Mouse (Mus musculus) CH12.LX (cell line): ENCODE measurements around the gene Plekhm1. TPM values are rescaled to one million over a fixed set of nuclear protein-coding genes. Genes with fewer than 3 reads are reported as not detected.

ENCODE experiments used
- DNase-seq: peaks from one replicate; pipeline ENCODE4 v3.0.0-alpha.2; 2013; ENCODE audit errors: extremely low read depth
- H3K27ac ChIP-seq: 2 replicates; pipeline ENCODE4 v1.5.1; 2012; ENCODE audit warnings: low read depth, mild to moderate bottlenecking, control low read depth, moderate library complexity; ENCODE audit not compliant: insufficient read depth
- H3K27me3 ChIP-seq: replicated peaks from 2 replicates; pipeline ENCODE3; 2012; ENCODE audit warnings: inconsistent platforms
- H3K36me3 ChIP-seq, 2 experiments: replicated peaks in 1 of 2; 2 replicates each; pipeline versions ENCODE3 to v1.6.1; 2012; ENCODE audit warnings: inconsistent platforms in 1 of 2, low read length in 1 of 2, mild to moderate bottlenecking in 1 of 2, mixed read lengths in 1 of 2, moderate library complexity in 1 of 2; ENCODE audit not compliant: control insufficient read depth in 1 of 2, insufficient read depth in 1 of 2
- H3K4me1 ChIP-seq, 2 experiments: 2 replicates each; pipeline ENCODE4 v1.6.1; 2012; ENCODE audit warnings: inconsistent platforms in 1 of 2, moderate library complexity in 1 of 2; ENCODE audit not compliant: insufficient read depth in 2 of 2, control insufficient read depth in 1 of 2
- H3K4me2 ChIP-seq: 2 replicates; pipeline ENCODE4 v1.6.1; 2012; ENCODE audit warnings: low read depth, mild to moderate bottlenecking, control low read depth; ENCODE audit not compliant: poor library complexity, insufficient read depth, severe bottlenecking
- H3K4me3 ChIP-seq, 3 experiments: fragments of 150-350 bp in 1 of 3; sonication (generic) in 1 of 3; replicated peaks in 1 of 3; 2 replicates each; pipeline versions ENCODE3 to v1.5.1; 2011 to 2012; ENCODE audit warnings: low read depth in 2 of 3, low read length in 2 of 3, mild to moderate bottlenecking in 2 of 3, moderate library complexity in 2 of 3, control low read depth in 1 of 3, improper control_type of control experiment in 1 of 3, inconsistent platforms in 1 of 3, mixed read lengths in 1 of 3; ENCODE audit not compliant: poor library complexity in 1 of 3
- H3K79me2 ChIP-seq: replicated peaks from 2 replicates; pipeline ENCODE4 v1.6.1; 2012; ENCODE audit warnings: mild to moderate bottlenecking, moderate library complexity; ENCODE audit not compliant: control insufficient read depth, poor library complexity, insufficient read depth, severe bottlenecking; ENCODE audit errors: extremely low read depth
- H3K9ac ChIP-seq: 2 replicates; pipeline ENCODE4 v1.6.1; 2012; ENCODE audit warnings: low read depth, mild to moderate bottlenecking, control low read depth, moderate library complexity; ENCODE audit not compliant: insufficient read depth
- H3K9me3 ChIP-seq: replicated peaks from 2 replicates; pipeline ENCODE3; 2012; ENCODE audit warnings: low read length, inconsistent platforms, mixed read lengths
- BHLHE40 ChIP-seq: IDR thresholded peaks from 2 replicates; pipeline ENCODE4 v1.6.1; 2011; ENCODE audit warnings: mild to moderate bottlenecking, low read depth, low read length, improper control_type of control experiment
- CHD1 ChIP-seq: IDR thresholded peaks from 2 replicates; pipeline ENCODE4 v1.6.1; 2012; ENCODE audit warnings: low read depth, low read length, improper control_type of control experiment, inconsistent platforms
- CHD2 ChIP-seq: IDR thresholded peaks from 2 replicates; pipeline ENCODE4 v1.6.1; 2011; ENCODE audit warnings: low read length, improper control_type of control experiment
- CTCF ChIP-seq, 2 experiments: IDR thresholded peaks in 1 of 2; conservative IDR thresholded peaks in 1 of 2; 2 replicates each; pipeline ENCODE4 v1.5.1; 2011 to 2012; ENCODE audit warnings: low read depth in 2 of 2, low read length in 2 of 2, improper control_type of control experiment in 1 of 2, inconsistent platforms in 1 of 2, mild to moderate bottlenecking in 1 of 2, moderate library complexity in 1 of 2
- E2F4 ChIP-seq: IDR thresholded peaks from 2 replicates; pipeline ENCODE4 v1.6.1; 2011; ENCODE audit warnings: low read depth, low read length, improper control_type of control experiment; ENCODE audit not compliant: insufficient replicate concordance
- ELF1 ChIP-seq: IDR thresholded peaks from 2 replicates; pipeline ENCODE4 v1.6.1; 2014; ENCODE audit warnings: low read depth, mild to moderate bottlenecking, inconsistent platforms, low read length, improper control_type of control experiment
- ETS1 ChIP-seq: conservative IDR thresholded peaks from 2 replicates; pipeline ENCODE4 v1.6.1; 2012; ENCODE audit warnings: low read depth, mild to moderate bottlenecking, inconsistent platforms, low read length, improper control_type of control experiment, moderate library complexity
- GABPA ChIP-seq: IDR thresholded peaks from 2 replicates; pipeline ENCODE4 v1.6.1; 2012; ENCODE audit warnings: low read depth, low read length, improper control_type of control experiment, inconsistent platforms; ENCODE audit not compliant: insufficient replicate concordance
- IRF4 ChIP-seq: IDR thresholded peaks from 2 replicates; pipeline ENCODE4 v1.6.1; 2014; ENCODE audit warnings: low read depth, mild to moderate bottlenecking, inconsistent platforms, low read length, improper control_type of control experiment
- JUN ChIP-seq: IDR thresholded peaks from 2 replicates; pipeline ENCODE4 v1.6.1; 2011; ENCODE audit warnings: low read depth, mild to moderate bottlenecking, low read length, improper control_type of control experiment, moderate library complexity; ENCODE audit not compliant: insufficient read depth
- JUND ChIP-seq: conservative IDR thresholded peaks from 2 replicates; pipeline ENCODE4 v1.6.1; 2011; ENCODE audit warnings: low read depth, low read length, improper control_type of control experiment
- KAT2A ChIP-seq: IDR thresholded peaks from 2 replicates; pipeline ENCODE4 v1.6.1; 2012; ENCODE audit warnings: low read length, improper control_type of control experiment, inconsistent platforms; ENCODE audit not compliant: insufficient replicate concordance
- MAFK ChIP-seq: IDR thresholded peaks from 2 replicates; pipeline ENCODE4 v1.6.1; 2011; ENCODE audit warnings: low read length, improper control_type of control experiment; ENCODE audit not compliant: insufficient replicate concordance
- MAX ChIP-seq: IDR thresholded peaks from 2 replicates; pipeline ENCODE4 v1.6.1; 2011; ENCODE audit warnings: low read length, improper control_type of control experiment
- MAZ ChIP-seq: IDR thresholded peaks from 2 replicates; pipeline ENCODE4 v1.6.1; 2012; ENCODE audit warnings: low read depth, mild to moderate bottlenecking, inconsistent platforms, low read length, improper control_type of control experiment, moderate library complexity
- MEF2A ChIP-seq: IDR thresholded peaks from 2 replicates; pipeline ENCODE4 v1.6.1; 2014; ENCODE audit warnings: low read depth, mild to moderate bottlenecking, inconsistent platforms, low read length, improper control_type of control experiment, borderline replicate concordance
- MXI1 ChIP-seq: IDR thresholded peaks from 2 replicates; pipeline ENCODE4 v1.6.1; 2011; ENCODE audit warnings: mild to moderate bottlenecking, low read depth, low read length, improper control_type of control experiment
- MYC ChIP-seq: IDR thresholded peaks from 2 replicates; pipeline ENCODE4 v1.6.1; 2011; ENCODE audit warnings: low read depth, mild to moderate bottlenecking, improper control_type of control experiment, low read length
- NELFE ChIP-seq: IDR thresholded peaks from 2 replicates; pipeline ENCODE4 v1.6.1; 2011; ENCODE audit warnings: low read depth, low read length, improper control_type of control experiment
- NRF1 ChIP-seq: IDR thresholded peaks from 2 replicates; pipeline ENCODE4 v1.6.1; 2014; ENCODE audit warnings: low read depth, mild to moderate bottlenecking, inconsistent platforms, low read length, improper control_type of control experiment, moderate library complexity
- PAX5 ChIP-seq: IDR thresholded peaks from 2 replicates; pipeline ENCODE4 v1.6.1; 2012; ENCODE audit warnings: low read length, inconsistent platforms, mixed read lengths
- POLR2A ChIP-seq: IDR thresholded peaks from 2 replicates; pipeline ENCODE4 v1.6.1; 2011; ENCODE audit warnings: low read depth, mild to moderate bottlenecking, improper control_type of control experiment, low read length
- POLR2AphosphoS2 ChIP-seq: IDR thresholded peaks from 2 replicates; pipeline ENCODE4 v1.6.1; 2011; ENCODE audit warnings: low read depth, low read length, improper control_type of control experiment
- RAD21 ChIP-seq: IDR thresholded peaks from 2 replicates; pipeline ENCODE4 v1.6.1; 2011; ENCODE audit warnings: low read depth, mild to moderate bottlenecking, low read length, improper control_type of control experiment, moderate library complexity
- RCOR1 ChIP-seq: conservative IDR thresholded peaks from 2 replicates; pipeline ENCODE4 v1.6.1; 2012; ENCODE audit warnings: low read depth, mild to moderate bottlenecking, inconsistent platforms, low read length, improper control_type of control experiment
- SIN3A ChIP-seq: IDR thresholded peaks from 2 replicates; pipeline ENCODE4 v1.6.1; 2012; ENCODE audit warnings: low read length, improper control_type of control experiment, inconsistent platforms
- SMC3 ChIP-seq: IDR thresholded peaks from 2 replicates; pipeline ENCODE4 v1.6.1; 2011; ENCODE audit warnings: low read depth, low read length, improper control_type of control experiment
- TBP ChIP-seq: conservative IDR thresholded peaks from 2 replicates; pipeline ENCODE4 v1.6.1; 2011; ENCODE audit warnings: low read depth, low read length, improper control_type of control experiment
- TCF12 ChIP-seq: IDR thresholded peaks from 2 replicates; pipeline ENCODE4 v1.6.1; 2014; ENCODE audit warnings: low read depth, mild to moderate bottlenecking, inconsistent platforms, low read length, improper control_type of control experiment
- UBTF ChIP-seq: IDR thresholded peaks from 2 replicates; pipeline ENCODE4 v1.6.1; 2012; ENCODE audit warnings: low read depth, mild to moderate bottlenecking, inconsistent platforms, low read length, improper control_type of control experiment, moderate library complexity
- USF1 ChIP-seq: IDR thresholded peaks from 2 replicates; pipeline ENCODE4 v1.6.1; 2014; ENCODE audit warnings: low read depth, mild to moderate bottlenecking, inconsistent platforms, low read length, improper control_type of control experiment
- USF2 ChIP-seq: conservative IDR thresholded peaks from 2 replicates; pipeline ENCODE4 v1.6.1; 2011; ENCODE audit warnings: low read depth, low read length, improper control_type of control experiment
- ZKSCAN1 ChIP-seq: IDR thresholded peaks from 2 replicates; pipeline ENCODE4 v1.6.1; 2012; ENCODE audit warnings: low read depth, inconsistent platforms, low read length, improper control_type of control experiment, borderline replicate concordance
- ZMIZ1 ChIP-seq: IDR thresholded peaks from 2 replicates; pipeline ENCODE4 v1.6.1; 2012; ENCODE audit warnings: low read depth, mild to moderate bottlenecking, inconsistent platforms, low read length, improper control_type of control experiment
- dilution Hi-C: fragments of 300-500 bp; cut with MboI; formaldehyde crosslinking; loops from 2 replicates; pipeline ENCODE4 v1.14.3; 2020; ENCODE audit warnings: low sequenced_read_pairs; ENCODE audit not compliant: extremely low pct_unique_long_range_greater_than_20kb, extremely low pct_ligation_motif_present
- in situ Hi-C: fragments of 300-500 bp; cut with MboI; formaldehyde crosslinking; loops from 3 replicates; pipeline ENCODE4 v1.14.3; 2019; ENCODE audit warnings: low sequenced_read_pairs, low pct_ligation_motif_present, low pct_unique_long_range_greater_than_20kb, mixed read lengths
- polyA plus RNA-seq: library from polyadenylated mRNA; unstranded; fragments of >175 nt; gene quantifications from 2 replicates; pipeline ENCODE4 v1.2.1, GENCODE M21; 2012; ENCODE audit warnings: low read depth; ENCODE audit not compliant: insufficient read length
- total RNA-seq, 2 experiments: library from RNA; depleted of rRNA; stranded (reverse); fragments of 300-350 nt in 1 of 2; fragments of >200 nt in 1 of 2; gene quantifications; 2 replicates each; pipeline ENCODE4 v1.2.3; 2012 to 2014

Plekhm1 gene
- total and polyA plus RNA-seq, 3 experiments = 3.5 to 23.2 (median 5.3) TPM

GRCm38 (mm10) chr11:103354033-103354432 lies 58.5 kb downstream of the Plekhm1 start (continued):
- TF ChIP-seq CHD2 = peak; percentile 82; the same call in 1 of the 2 replicates
- no peak for TF ChIP-seq CTCF (conservative IDR thresholded peaks at IDR 0.05 in 1 of 2, IDR thresholded peaks at IDR 0.05 in 1 of 2; ENCODE audit: low read depth in 2 of 2, low read length in 2 of 2)
- TF ChIP-seq ETS1 = peak; percentile 99
- TF ChIP-seq NELFE = no peak
- peak; percentile 86 for TF ChIP-seq MEF2A
- TF ChIP-seq IRF4 = peak; percentile 92
- TF ChIP-seq MAX = peak; percentile 75
- peak; percentile 78 for TF ChIP-seq BHLHE40
- TF ChIP-seq E2F4 = no peak
- peak; percentile 82 for TF ChIP-seq MAFK

- in situ Hi-C loops = no loop called here
- peak in 1 of 2 experiments; percentile 50; a peak in 2 of 4 replicates for TF ChIP-seq CTCF (conservative IDR thresholded peaks at IDR 0.05 in 1 of 2, IDR thresholded peaks at IDR 0.05 in 1 of 2; ENCODE audit: low read depth in 2 of 2, low read length in 2 of 2)
- no peak for TF ChIP-seq ZMIZ1
- 0 out of 2 replicates have a peak, but pooled peaks have one; percentile 22 for TF ChIP-seq RCOR1
- TF ChIP-seq SIN3A = peak; percentile 34; the same call in 1 of the 2 replicates
- TF ChIP-seq POLR2AphosphoS2 = no peak
- TF ChIP-seq SMC3 = peak; percentile 17; the same call in 1 of the 2 replicates
- TF ChIP-seq KAT2A = no peak
- TF ChIP-seq CHD2 = peak; percentile 52
- TF ChIP-seq E2F4 = no peak
- TF ChIP-seq JUN = 0 out of 2 replicates have a peak, but pooled peaks have one; percentile 18
- TF ChIP-seq ELF1 = peak; percentile 51; the same call in 1 of the 2 replicates
- TF ChIP-seq UBTF = no peak
- TF ChIP-seq PAX5 = no peak
- no peak for TF ChIP-seq NRF1
- 0 out of 2 replicates have a peak, but pooled peaks have one; percentile 16 for TF ChIP-seq MAFK
- no peak for TF ChIP-seq POLR2A
- no peak for TF ChIP-seq ZKSCAN1
- TF ChIP-seq BHLHE40 = peak; percentile 51; the same call in 1 of the 2 replicates
- TF ChIP-seq USF1 = no peak
- 0 out of 2 replicates have a peak, but pooled peaks have one; percentile 26 for TF ChIP-seq JUND
- TF ChIP-seq TBP = no peak
- no peak for TF ChIP-seq MYC
- TF ChIP-seq MXI1 = no peak
- TF ChIP-seq TCF12 = 0 out of 2 replicates have a peak, but pooled peaks have one; percentile 37
- no peak for TF ChIP-seq MAZ
- no peak for TF ChIP-seq USF2
- 0 out of 2 replicates have a peak, but pooled peaks have one; percentile 16 for TF ChIP-seq MEF2A
- TF ChIP-seq RAD21 = no peak; the same call in 1 of the 2 replicates
- no peak for TF ChIP-seq MAX
- no peak for TF ChIP-seq IRF4
- no peak for TF ChIP-seq NELFE
- TF ChIP-seq CHD1 = no peak
- TF ChIP-seq GABPA = no peak
These were observed 60.2 kb downstream of the Plekhm1 start for GRCm38 (mm10) chr11:103352239-103352814.

More at GRCm38 (mm10) chr11:103352239-103352814, 60.2 kb downstream of the Plekhm1 start:
- Histone ChIP-seq H3K9me3 (peaks cover 36% of the 10 kb centered on the region), H3K9ac (no peak overlapping the region), H3K4me1 (peaks cover 17 to 54% of the 10 kb centered on the region in 2 experiments), H3K79me2 (no peaks in the 10 kb centered on the region), H3K27ac (no peak overlapping the region), H3K36me3 (peaks cover 20 to 34% of the 10 kb centered on the region in 2 experiments), H3K27me3 (no peaks in the 10 kb centered on the region), H3K4me2 (no peak overlapping the region), H3K4me3 (no peak overlapping the region)
- peak; percentile 86 for DNase-seq
- dilution Hi-C loops = no loop called here
